Mouse (Mus musculus): Measurements from ENCODE around the gene Gm16253. TPM values are rescaled to one million over a fixed set of nuclear protein-coding genes. Genes with fewer than 3 reads are reported as not detected.

The Gm16253 gene
- not detected in 2 replicates for total RNA-seq (2014; rRNA removed)
- polyA plus RNA-seq (2015; fragmentation: Nextera tagmentation; extraction: Ambion mirVana), result not detected in 2 replicates

DNA sequence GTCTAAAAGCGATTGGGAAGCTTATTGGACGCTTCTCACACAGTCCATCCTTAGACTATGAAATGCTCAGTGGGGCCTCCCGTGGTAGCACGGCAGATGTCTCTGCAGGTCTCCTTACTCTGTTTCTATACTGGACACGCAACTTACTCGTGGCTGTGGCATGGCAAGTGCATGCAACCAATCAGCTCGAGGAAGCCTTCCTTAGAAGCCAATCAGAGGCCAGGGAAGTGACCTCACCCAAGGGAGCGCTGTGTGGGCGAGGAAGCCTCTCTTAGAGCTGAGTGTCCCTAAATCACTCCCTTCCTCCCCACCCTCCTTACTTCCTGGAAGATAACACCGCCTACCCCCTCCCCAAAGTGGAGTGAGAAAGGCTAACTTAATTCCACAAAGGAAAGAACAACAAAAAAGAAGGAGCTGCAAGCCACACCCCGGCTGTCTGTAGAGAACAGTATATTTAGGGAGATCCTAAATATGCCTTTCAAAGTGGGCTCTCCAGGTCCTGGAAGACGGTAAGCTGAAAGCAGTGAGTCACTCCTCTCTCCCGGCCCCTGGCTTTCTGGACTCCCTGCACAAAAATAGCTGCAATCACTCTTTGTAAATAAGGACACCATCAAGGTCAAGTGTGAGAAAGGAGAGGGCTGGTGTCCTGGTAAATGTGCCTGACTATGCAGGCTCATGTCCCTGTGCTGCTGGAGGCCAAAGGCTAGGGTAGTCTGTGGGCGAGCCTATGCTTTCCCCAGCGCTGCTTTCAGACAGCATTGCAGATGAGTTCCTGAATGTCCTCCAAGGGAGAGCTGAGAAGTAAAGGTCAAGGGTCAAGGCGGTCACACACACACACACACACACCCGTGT is at the start of gene Gm16253:
Gene Gm16253, plus strand, starts transcription at position 295 of the 852 bp plus-strand sequence.
- DNase-seq, result peak; percentile 82
- H3K4me3 ChIP-seq (ENCODE audit: low read depth, low read length), result no peak within 1 kb of the TSS; the same call in 1 of the 2 replicates
- 33% methylated on average over 17 of the region's 17 CpGs for WGBS

DNA sequence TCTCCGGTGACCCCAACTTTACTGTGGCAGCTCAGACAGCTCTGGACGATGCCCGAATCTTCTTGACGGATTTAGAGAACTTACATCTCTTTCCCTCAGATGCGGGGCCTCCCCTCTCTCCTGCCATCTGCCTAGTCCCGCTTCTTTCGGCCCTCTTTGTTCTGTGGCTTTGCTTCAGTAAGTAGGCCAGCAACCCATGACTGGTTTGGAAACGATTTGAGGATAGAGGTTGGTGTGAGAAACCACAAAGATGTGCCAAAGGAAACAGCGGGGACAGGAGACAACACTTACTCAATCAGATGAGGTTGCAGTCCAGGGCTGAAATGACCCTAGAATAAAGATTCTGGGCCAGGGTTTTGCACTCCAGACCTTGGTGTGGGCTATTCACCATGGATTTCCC is 48.3 kb upstream of the Gm16253 start:
- DNase-seq, result no peak
- Histone ChIP-seq H3K4me3 (ENCODE audit: low read depth, low read length) (no peak overlapping the region), H3K9me3 (ENCODE audit: low read length) (no peaks in the 10 kb centered on the region), H3K4me1 (ENCODE audit: insufficient read depth) (peaks cover 4% of the 10 kb centered on the region; the same call in 1 of the 2 replicates), H3K36me3 (ENCODE audit: insufficient read depth) (no peaks in the 10 kb centered on the region), H3K4me2 (ENCODE audit: low read depth) (no peak overlapping the region), H3K27me3 (ENCODE audit: insufficient read depth, low read length) (no peaks in the 10 kb centered on the region; the same call in none of the 2 replicates), H3K9ac (no peak overlapping the region), H3K27ac (ENCODE audit: low read depth, low read length) (no peak overlapping the region)
- TF ChIP-seq CTCF (IDR thresholded peaks at IDR 0.05; ENCODE audit: low read depth), result no peak
- ATAC-seq, result no peak
- 55% methylated on average over 9 of the region's 9 CpGs for WGBS

More for the DNA sequence above, at the start of gene Gm16253:
- Histone ChIP-seq H3K27ac (ENCODE audit: low read depth, low read length) (peak within 1 kb of the TSS; percentile 62), H3K9me3 (ENCODE audit: low read length) (no peaks in the 10 kb centered on the region), H3K4me1 (ENCODE audit: insufficient read depth) (0 out of 2 replicates have a peak, but pooled peaks cover 7% of the 10 kb centered on the region), H3K4me2 (ENCODE audit: low read depth) (peak within 1 kb of the TSS; percentile 26; the same call in 1 of the 2 replicates), H3K27me3 (ENCODE audit: insufficient read depth, low read length) (no peaks in the 10 kb centered on the region), H3K9ac (no peak within 1 kb of the TSS), H3K36me3 (ENCODE audit: insufficient read depth) (no peaks in the 10 kb centered on the region)
- peak; percentile 87 for ATAC-seq
- TF ChIP-seq CTCF (IDR thresholded peaks at IDR 0.05; ENCODE audit: low read depth), result 0 out of 2 replicates have a peak, but pooled peaks have one; percentile 9

DNA sequence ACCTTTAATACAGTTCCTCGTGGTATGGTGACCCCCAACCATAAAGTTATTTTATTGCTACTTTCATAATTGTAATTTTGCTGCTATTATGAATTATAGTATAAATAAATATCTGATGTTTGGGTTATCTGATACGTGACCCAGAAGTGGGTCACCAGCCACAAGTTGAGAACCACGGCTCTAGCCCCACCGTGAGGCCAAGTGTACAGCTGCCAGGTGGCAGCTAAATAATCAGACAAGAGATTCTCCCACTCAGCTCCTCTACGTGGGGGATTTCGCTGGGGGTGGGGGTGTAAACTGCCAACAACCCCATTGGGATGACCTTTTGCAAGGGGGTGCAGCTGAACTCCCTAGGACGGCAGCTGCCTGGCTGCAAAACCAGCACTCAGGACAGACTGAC is 44.7 kb upstream of the Gm16253 start:
- Histone ChIP-seq H3K27ac (ENCODE audit: low read depth, low read length) (no peak overlapping the region), H3K36me3 (ENCODE audit: insufficient read depth) (no peaks in the 10 kb centered on the region), H3K4me3 (ENCODE audit: low read depth, low read length) (no peak overlapping the region), H3K9ac (no peak overlapping the region), H3K4me2 (ENCODE audit: low read depth) (no peak overlapping the region), H3K9me3 (ENCODE audit: low read length) (no peaks in the 10 kb centered on the region), H3K27me3 (ENCODE audit: insufficient read depth, low read length) (no peaks in the 10 kb centered on the region; the same call in none of the 2 replicates), H3K4me1 (ENCODE audit: insufficient read depth) (peaks cover 1% of the 10 kb centered on the region; the same call in 1 of the 2 replicates)
- DNase-seq, result no peak
- 75% methylated on average over 7 of the region's 7 CpGs for WGBS
- no peak for TF ChIP-seq CTCF (IDR thresholded peaks at IDR 0.05; ENCODE audit: low read depth)
- no peak for ATAC-seq

DNA sequence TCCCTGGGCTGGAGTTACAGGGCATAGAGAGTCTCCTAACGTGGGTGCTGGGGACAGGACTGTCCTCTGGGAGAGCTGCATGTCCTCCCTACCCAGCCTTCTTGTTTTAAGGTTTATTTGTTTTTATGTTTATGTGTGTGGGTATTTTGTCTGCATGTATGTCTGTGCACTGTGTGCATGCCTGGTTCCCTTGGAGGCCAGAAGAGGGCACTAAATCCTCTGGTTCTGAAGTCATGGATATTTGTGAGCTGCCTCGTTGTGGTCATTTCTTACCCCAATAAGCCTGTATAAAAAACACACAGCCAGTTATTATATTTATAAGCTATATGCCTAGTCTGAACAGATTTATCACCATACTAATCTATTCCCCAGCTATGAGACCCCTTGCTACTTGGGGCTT is 42.5 kb upstream of the Gm16253 start:
- H3K27me3 ChIP-seq (ENCODE audit: insufficient read depth, low read length), result no peaks in the 10 kb centered on the region
- no peak for TF ChIP-seq CTCF (IDR thresholded peaks at IDR 0.05; ENCODE audit: low read depth)
- no peaks in the 10 kb centered on the region for H3K9me3 ChIP-seq (ENCODE audit: low read length)
- no peaks in the 10 kb centered on the region for H3K4me1 ChIP-seq (ENCODE audit: insufficient read depth)
- no peak overlapping the region for H3K4me2 ChIP-seq (ENCODE audit: low read depth)
- H3K36me3 ChIP-seq (ENCODE audit: insufficient read depth), result no peaks in the 10 kb centered on the region
- no peak overlapping the region for H3K27ac ChIP-seq (ENCODE audit: low read depth, low read length)
- WGBS, result 72% methylated on average over 2 of the region's 2 CpGs
- no peak overlapping the region for H3K4me3 ChIP-seq (ENCODE audit: low read depth, low read length)
- DNase-seq, result no peak
- H3K9ac ChIP-seq, result no peak overlapping the region
- no peak for ATAC-seq

DNA sequence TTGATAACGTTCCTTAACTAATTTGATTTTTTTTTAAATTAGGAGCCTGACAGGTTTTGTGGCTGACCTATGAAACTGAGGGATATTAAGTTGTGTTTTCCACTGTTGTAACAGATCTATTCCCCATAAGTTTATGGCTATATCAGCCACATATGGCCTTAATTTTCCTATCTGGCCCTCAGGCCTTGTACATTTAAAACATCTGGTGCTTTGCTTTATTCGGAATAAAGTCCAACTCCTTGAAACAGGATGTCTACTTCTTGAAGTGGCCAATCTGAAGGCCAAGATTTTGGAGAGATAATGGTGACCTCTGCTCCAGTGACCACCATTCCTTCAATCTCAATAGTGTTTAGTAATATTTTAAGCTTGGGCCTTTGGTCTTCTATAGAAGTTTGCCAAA is 37.5 kb upstream of the Gm16253 start:
- no peak for TF ChIP-seq CTCF (IDR thresholded peaks at IDR 0.05; ENCODE audit: low read depth)
- Histone ChIP-seq H3K4me1 (ENCODE audit: insufficient read depth) (0 out of 2 replicates have a peak, but pooled peaks cover 2% of the 10 kb centered on the region), H3K9me3 (ENCODE audit: low read length) (no peaks in the 10 kb centered on the region), H3K4me3 (ENCODE audit: low read depth, low read length) (no peak overlapping the region), H3K27me3 (ENCODE audit: insufficient read depth, low read length) (no peaks in the 10 kb centered on the region), H3K4me2 (ENCODE audit: low read depth) (no peak overlapping the region), H3K36me3 (ENCODE audit: insufficient read depth) (no peaks in the 10 kb centered on the region), H3K9ac (no peak overlapping the region), H3K27ac (ENCODE audit: low read depth, low read length) (no peak overlapping the region)
- 88% methylated on average over 2 of the region's 2 CpGs for whole genome bisulfite sequencing
- ATAC-seq (no peak), DNase-seq (no peak)

DNA sequence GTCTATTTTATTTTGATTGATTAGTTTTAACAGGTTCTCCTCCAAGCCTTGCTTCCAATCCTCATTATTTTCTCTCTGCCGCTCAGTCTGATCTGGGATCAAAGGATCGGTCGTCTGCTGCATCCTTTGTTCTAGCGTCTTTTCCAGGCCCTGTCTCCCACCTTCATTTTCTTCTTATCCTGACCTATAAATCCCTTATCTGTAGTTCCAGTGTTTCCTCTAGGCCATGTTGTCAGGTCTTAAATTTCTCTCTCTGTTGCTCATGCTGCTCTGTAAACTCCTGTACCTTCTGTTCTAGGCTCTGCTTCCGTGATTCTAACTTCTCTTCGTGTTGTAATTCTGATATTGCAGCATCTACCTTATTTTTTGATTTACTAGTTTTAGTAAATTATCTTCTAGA is 36.0 kb upstream of the Gm16253 start:
- Histone ChIP-seq H3K9ac (no peak overlapping the region), H3K27me3 (ENCODE audit: insufficient read depth, low read length) (no peaks in the 10 kb centered on the region), H3K36me3 (ENCODE audit: insufficient read depth) (no peaks in the 10 kb centered on the region), H3K27ac (ENCODE audit: low read depth, low read length) (no peak overlapping the region), H3K4me1 (ENCODE audit: insufficient read depth) (0 out of 2 replicates have a peak, but pooled peaks cover 2% of the 10 kb centered on the region), H3K9me3 (ENCODE audit: low read length) (no peaks in the 10 kb centered on the region), H3K4me2 (ENCODE audit: low read depth) (no peak overlapping the region), H3K4me3 (ENCODE audit: low read depth, low read length) (no peak overlapping the region)
- no peak for ATAC-seq
- WGBS, result 29% methylated on average over 6 of the region's 6 CpGs
- no peak for DNase-seq
- TF ChIP-seq CTCF (IDR thresholded peaks at IDR 0.05; ENCODE audit: low read depth), result no peak

Measured in forebrain, postnatal 0 days (tissue).